Mouse (Mus musculus) retina, postnatal 1 day (tissue): ENCODE measurements around the gene Lig4.

Experiments
- DNase-seq: peaks from one replicate; pipeline ENCODE4 v3.0.0-alpha.2; 2012

Lig4 gene

DNA sequence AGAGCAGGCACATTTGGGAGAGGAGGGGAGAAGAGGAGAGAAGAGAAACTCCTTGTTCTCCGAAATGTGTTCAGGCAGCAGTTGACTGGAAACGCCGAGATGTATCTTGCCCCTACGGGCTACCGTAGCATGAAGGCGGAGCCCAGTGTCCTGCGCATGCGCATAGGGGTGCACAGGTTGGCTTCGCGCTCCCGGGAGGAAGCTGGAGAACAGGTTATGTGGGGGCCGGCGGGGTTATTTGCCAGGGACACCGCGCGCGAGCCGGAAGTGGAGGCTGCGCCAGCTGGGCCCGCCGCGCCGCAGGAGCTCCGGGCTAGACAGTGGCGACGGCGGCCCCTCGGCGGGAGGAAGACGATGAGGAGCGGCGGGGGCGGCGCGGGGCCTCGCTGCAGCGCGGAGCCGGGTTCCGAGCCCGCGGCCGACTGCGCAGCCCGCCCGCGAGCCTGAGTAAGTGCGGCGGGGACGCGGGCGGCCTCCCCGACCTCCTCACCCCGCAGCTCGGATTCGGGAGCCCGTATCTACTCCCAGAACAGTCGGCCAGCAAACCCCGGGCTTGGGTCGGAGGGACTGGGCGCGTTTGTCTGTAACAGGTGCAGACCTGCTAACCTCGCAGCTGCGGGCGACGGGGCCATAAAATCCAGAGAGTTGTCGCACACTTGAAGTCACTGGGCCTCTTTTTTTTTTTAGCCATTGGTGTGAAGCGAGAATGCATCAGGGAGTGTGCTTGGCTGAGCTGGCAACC lies at the start of gene Lig4, which contains the start of gene Abhd13:
Gene Lig4 (minus strand): TSS at position 114 of the 742 bp plus-strand sequence.
Gene Abhd13 (plus strand): TSS at position 135 of the 742 bp plus-strand sequence.
- DNase-seq: peak; percentile 98

DNA sequence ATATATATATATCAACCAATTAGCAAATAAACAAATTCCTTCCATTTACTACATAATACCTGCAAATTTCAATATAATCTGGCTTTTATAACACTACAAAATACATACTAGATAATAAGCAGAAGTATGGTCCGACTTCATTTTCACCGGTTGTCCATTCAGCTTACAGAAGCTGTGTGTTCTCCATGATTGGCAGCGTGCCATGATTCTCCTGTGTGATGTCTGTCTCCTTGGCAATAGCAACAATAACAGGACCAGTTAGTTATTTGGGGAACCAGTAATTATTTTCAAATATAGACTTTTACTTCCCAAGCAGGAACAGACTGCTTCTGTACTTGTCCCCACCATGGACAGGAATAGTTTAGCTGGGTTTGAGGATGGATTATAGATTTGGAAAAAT lies 39.7 kb upstream of the Lig4 start:
- DNase-seq: peak; percentile 69

DNA sequence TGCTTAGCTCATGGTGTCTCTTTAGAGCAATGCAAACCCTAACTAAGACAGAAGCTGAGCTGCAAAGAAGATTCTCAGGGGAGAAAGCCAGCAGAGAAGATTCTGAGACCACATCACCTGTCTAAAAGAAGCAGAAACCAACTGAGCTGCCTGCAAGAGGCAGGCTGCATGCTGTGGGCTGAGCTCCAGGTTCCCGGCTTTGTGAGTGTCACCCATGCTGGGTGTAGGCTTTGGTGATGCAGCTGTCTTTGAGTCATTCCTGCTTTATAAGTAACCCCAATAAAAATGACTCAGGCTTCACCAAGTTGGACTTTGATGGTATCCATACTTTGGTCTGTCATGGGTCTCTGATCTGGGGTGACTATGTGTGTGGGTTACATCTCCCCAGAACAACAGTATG lies 38.8 kb upstream of the Lig4 start:
- DNase-seq: no peak

DNA sequence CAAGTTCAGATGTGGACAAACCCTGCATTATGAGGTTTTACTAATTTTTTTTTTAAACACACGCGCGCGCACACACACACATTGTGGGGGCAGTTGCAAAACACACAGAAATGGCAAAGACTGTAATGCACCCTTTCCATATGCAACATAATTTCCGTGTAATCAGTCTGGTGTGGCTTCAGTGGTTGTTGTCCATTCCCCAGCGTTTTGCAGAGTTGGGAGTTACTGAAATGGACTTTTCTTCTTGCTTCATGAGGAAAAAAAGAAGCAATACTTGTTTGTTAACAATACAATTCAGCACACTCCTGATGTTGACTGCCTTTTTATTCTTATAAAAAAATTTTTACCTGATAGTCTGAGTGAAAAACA lies 30.2 kb upstream of the Lig4 start:
- no peak for DNase-seq

DNA sequence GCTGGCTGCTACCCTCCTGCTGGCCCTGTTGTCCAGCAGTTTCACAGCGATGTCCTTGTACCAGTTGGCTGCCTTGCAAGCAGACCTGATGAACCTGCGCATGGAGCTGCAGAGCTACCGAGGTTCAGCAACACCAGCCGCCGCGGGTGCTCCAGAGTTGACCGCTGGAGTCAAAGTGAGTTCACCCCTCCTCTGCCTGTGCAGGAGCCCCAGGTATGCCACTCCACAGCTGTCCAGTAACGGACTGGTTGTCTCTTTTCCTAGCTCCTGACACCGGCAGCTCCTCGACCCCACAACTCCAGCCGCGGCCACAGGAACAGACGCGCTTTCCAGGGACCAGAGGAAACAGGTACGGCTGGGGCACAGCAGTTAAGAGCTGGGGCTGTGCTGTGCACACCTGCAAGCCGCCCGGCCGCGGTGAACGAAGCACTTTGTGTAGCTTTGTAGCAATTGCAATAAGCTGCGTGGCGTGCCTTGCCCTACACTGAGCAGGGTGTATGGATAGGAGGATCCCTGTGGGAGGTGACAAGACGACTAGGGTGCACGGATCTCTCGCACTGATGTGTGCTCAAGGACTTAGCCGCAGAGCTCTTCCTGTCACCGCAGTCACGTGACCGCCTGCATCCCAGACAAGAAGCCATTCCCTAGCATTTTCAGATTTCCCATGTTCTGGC lies 29.6 kb upstream of the Lig4 start:
- peak; percentile 64 for DNase-seq

DNA sequence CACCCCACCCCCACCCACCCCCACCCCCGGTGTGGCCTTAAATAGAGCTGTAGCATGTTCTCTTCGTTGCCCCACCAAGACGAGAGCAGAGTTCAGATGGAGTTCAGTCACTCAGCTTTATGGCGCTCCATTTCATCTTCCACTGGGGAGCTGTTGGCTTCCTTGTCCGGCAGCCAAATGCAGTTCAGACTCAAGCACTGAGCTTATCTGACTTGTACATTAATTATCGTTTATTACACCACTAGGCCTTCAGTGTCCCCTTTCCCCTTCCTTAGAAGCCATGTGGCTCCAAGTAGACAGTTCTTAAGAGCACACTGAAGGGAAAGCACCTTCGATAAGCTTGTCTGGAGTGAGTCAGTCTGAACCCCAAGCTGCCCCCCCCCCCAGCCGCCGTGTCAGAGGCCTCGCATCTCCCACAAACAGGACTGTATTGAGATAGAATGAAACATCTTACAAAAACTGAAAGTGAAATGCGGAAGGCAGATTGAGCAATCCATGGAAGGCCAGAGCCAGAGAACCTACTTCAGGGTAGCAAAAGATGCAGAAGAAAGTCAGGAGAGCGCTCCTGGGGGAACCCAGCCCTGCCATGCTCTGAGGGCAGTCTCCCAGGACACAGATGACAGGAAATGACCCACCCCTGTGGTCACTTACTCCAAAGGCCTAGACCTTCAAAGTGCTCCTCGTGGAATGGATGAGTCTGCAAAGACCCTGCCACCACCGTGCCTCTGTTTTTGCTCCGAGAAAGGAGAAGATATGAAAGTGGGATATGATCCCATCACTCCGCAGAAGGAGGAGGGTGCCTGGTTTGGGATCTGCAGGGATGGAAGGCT lies 28.9 kb upstream of the Lig4 start, which contains the start of gene Tnfsf13b:
Gene Tnfsf13b (plus strand): TSS at position 312 of the 830 bp plus-strand sequence.
- DNase-seq: no peak

DNA sequence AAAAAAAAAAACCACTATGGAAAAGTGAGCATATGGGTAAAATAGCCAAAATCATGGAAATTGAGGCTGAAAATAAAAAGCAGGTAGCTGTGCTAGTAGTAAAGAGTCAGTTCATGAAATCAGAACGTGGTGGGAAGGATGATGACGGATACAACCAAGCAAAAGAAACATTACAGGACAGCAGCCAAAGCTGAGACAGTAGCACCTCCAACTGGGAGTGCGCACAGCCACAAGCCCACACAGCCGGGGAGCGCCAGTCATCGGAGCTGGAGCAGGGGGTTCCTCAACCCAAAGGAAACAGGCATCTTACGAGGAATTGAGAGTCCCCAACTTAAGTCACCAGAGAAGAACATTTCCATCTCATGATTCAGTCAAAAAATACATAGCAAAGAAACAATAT lies 26.6 kb upstream of the Lig4 start:
- DNase-seq: no peak

DNA sequence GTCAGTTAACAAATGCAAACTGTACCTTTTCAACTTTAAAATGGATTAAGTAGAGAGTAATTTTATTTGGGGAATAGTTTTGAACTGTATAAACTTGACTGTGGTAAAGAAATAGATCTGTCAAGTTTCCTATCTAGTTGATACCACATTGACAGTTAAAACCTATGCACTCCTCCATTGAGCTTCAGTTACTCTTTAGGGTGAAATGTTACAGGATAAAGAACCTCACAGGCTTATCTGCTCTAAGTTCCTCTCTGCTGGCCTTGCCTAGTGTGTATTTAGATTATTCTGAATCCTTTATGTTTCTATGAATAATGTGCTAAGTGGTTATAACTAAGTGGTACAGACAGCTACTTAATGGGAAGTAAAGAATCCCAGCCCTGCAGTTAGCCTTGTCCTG lies 2.7 kb upstream of the Lig4 start:
- no peak for DNase-seq

DNA sequence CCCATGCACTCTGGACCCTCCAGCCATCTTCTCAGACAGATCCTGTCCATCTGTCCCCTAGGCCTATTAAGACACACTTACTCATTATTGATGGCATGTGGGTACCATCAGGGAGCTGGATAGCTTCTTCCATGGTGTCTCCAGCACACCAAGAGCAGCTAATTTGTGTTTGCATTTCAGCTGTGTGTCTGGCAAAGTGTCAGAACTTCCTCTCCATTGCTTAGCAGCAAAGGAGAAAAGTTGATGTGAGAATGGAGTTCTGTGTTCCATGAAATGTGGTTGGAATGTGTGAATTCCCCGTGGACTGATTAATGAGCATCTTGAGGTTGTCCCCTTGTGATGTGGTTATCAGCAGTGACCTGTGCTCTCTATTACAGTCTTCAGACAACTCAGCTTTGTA lies 2.3 kb upstream of the Lig4 start:
- no peak for DNase-seq

DNA sequence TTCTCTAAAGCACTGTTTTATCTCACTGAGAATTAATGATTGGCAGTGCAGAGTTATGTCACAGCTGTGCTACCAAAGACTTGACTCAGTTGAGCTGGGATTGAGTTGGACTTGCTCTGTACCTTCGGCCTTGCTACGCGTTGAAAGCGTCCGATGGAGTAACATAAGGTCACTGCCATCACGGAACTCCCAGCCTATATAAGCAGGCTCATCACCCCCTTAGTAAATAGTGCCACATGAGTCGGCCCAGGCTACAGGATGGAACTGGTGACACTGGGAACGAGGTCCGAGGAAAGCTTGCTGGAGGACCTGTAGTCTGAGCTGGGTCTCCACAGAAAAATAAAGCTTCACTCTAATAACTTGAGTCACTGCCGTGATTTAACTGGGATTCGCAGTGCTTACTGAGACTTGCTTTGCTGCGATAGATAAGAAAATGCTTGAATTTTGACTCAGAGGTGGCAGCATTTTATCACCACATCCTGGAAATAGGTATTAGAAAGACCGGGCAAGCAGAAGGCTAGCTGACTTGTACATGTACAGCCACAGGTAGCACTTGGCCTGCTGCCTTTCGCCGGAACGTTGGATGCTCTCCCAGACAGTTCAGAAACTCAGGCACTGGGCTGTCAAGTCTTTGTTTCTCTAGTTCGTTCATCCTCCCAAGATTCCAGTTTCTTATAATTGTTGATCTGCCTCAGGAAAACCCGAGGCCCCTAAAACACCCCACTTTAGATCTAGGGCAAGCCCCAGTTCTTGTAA lies 1.2 kb upstream of the Lig4 start:
- DNase-seq: peak; percentile 1

DNA sequence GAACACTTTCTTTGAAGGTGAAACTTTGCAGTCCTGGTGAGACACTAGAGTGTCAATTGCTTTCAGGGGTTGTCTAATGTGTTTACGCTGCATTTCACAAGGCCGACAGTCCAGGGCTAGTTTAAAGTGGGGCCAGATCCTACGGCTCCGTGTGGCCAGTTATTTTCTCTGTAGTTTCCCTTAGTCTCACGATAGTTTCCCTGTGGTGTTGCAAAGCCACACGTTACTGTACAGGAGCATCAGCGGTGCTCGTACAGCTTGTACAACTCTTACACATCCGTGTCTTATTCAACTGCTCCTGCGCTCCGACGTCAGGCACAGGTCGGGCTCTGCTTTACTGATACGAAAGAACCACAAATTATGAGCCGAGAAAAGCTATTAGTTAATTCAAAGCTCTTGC lies 470 bp downstream of the Lig4 start:
- DNase-seq: no peak

DNA sequence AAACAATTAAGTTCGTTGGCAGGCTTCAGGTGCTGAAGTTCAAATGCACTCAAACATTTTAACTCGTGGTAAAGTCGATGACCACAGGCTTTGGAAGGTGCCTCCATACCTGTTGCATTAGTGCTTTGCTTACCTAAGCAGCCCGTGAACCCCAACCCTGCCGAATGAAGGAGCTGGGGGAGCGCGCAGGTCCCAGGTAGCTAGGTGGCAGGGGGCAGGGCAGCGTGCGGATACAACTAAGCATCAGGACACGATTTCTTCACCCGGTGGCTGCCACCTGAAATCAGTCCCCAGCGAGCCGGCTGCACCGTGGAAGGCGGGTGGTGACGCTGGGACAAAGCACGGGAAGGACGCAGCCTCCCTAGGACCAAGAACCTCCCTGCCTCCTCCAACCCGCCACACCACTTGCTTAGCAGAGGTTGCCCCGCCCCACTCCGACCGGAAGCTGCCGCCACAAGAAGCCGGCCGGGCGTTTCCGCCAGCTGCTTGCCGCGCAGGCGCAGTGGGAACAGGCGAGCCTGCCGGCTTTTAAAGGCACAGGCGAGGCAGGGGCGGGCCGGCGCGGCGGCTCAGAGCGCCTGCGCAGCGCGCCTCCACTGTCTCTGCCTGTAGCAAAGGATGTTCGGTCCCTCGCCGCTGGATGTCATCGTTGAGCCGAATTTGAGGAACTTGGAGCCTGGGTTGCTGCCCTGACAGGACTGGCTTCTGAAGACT lies 1.4 kb downstream of the Lig4 start:
- peak; percentile 99 for DNase-seq

DNA sequence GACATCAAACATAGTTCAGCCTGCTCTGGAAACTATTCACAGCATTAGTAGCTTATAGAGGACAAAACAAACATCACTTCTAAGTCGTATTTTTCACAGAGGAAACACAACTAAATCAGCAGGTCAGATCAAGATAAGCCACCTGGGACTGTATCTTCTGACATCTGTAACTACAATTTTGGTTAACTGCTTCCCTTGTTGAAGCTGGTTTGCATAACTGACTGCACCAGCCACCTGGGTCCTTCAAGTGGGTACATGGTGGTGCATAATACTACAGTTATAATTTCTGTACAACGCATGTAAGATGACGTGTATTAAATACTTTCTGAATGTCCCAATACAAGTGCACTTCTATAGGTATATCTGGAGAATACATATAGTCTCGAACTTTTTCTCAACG lies 2.2 kb downstream of the Lig4 start:
- DNase-seq: no peak

DNA sequence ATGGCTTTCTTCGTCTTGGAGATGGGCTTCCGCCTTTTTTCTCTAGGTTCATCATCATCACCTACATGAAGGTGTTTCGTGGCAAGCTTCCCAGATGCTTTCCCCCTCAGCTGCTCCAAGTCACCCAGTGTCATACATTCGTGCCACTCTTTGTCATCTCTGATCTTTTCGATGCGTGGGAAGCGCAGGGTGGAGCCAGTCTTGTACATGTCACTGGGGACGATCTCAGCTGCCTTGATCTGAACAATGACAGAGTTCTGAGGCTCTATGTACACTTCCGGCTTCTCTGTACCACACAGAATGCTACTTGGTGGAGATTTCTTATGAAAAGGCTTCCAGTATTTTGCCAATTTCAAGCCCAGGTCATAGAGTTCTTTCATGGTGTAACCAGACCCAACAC lies 5.6 kb downstream of the Lig4 start:
- DNase-seq: no peak

DNA sequence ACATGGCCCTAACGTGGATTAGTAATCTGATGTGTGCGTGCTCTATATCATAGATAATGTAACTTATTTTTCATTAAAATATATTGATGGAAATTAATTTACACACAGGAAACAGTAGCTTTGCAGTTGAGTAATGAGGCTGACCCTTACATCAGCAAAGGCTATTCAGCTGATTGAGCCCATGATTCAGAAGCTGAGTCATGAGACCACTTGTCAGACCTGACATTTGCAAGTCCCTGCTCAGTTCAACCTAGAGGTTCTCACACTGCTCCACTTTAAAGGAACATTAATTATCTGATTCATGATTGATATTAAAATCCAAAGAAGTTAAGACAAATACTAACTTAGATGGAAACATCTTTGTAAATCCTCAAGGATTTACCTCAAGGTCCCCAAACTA lies 17.6 kb downstream of the Lig4 start:
- DNase-seq: no peak

DNA sequence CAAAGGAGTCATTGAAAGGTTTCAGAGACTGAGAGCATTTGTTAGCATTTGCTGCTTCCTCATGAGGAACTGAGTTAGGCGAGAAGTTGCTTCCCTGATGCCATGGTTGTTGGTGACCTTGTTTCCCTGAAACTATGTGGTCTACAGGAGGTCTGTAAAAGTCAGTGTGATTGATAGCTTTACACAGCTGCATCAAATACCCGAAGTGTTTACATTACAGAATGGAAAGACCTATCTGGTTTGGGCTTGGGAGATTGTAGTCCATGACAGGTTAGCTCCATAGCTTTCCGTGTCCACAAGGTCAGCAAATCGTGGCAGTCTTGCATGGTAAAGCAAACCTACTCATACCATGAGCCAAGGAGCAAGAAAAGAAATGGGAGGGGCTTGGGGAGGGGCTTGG lies 19.1 kb downstream of the Lig4 start:
- no peak for DNase-seq

DNA sequence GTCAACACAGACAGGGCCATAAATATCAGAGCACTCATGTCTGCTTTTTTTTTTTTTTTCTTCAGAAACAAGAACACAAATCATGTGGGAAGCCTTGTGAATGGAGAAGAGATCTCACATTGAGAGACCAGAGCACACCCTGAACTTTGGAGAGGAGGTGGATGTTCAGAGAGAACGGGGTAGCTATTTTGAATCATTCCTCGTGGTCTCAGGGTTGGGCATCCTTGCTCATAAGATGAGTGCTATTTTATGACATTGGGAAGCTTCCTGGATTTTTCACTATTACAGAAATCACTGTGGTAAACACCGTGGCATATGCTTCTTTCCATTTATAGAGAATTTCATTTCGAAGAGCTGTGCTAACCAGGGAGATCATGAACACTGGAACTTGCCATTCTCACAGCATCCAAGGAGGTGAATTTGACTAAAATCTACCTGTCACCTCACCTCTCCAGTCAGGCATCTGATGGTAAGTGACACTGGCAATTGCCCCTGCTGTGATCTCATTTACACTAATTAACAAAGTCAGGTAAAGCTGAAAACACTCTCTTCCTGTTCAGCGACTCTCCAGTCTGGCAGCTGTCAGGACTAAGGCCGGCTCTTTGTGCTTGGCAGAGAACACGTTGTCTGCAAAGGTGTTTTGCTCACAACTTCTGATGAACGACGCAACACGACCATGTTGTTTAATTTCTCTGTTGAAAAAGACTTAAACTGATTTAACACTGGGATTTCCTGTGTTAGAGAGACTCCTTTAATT lies 28.2 kb downstream of the Lig4 start:
- DNase-seq: peak; percentile 33

DNA sequence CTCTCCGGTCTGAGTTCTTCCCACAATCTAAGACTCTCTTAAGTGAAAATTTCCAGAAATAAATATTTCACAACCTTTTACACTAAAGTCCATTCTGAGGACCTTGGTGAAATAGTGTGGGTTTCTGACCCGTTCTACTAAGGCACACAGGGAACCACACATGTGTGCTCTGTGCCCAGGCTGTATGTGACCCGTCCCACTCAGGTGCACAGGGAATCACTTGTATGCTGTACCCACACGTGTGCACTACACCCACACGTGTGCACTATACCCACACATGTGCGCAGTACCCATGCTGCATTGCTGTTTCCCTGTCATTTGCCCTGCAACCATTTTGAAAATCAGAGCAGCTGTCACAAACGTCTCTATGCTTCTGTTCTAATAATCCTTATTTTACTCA lies 41.9 kb downstream of the Lig4 start:
- no peak for DNase-seq

DNA sequence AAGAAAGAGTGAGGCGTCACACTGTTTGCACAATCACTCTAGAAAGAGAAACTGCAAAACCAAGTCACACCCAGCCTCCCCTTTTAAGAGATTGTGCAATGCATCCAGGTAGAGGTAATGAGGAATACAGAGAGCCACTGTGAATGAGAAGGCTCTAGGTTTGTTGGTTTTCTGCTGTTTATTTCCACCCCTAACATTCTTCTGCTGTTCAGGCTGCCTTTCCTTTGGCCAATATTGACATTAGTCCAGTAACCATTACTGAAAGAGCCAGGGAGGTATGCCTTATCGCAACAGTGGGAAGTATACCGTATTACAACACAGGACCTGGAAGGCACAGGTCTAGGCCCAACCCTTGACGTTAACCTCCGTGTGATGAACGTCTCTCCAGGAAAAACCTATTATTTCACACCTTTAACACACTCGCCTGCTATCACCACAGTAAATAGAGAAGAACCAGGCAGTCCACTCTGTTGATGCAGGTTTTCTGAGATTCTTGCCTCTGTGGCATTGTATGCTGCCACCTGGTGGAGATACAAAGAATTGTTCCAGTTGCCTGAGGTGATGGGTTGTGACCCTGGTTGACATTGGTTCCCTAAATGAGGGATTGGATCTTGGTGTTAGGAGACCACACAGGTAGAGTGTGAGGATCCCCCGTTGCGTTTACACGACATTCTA lies 42.5 kb downstream of the Lig4 start:
- DNase-seq: peak; percentile 71

DNA sequence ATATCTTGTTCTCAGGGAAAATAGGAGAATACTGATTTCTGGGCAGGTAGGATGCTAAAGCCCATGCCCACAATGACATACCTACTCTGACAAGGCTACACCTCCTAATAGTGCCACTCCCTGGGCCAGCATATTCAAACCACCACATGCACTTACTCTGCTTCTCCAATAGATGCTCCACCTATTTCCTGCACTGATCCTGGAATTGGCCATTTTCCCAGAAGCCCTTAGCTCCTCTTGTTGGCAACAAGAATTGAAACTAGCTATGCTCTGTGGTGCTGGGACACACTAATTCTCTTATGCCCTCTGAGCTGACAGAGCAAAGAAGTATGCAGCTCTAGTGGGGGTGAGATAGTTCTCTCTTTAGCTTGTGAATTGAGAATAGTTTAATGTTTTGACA lies 44.8 kb downstream of the Lig4 start:
- no peak for DNase-seq
